Mouse (Mus musculus): Measurements from ENCODE around the gene Ssxb6.
"Not testable (repeated sequence)": the region's sequence is repeated elsewhere in the genome, so short reads cannot be mapped to it uniquely, and the experiment has no call there.

The Ssxb6 gene

GRCm38 (mm10) chrX:8548155-8548554 lies at the start of gene Ssxb6:
TSS of gene Ssxb6 (minus strand) at chrX:8548255.
- in situ Hi-C loops (cut with MboI; ENCODE audit: unreplicated experiment in 2 of 2) = not testable (repeated sequence)

GRCm38 (mm10) chrX:8591716-8592115 lies 43.7 kb upstream of the Ssxb6 start, which contains the start of gene Ssxb3:
TSS of gene Ssxb3 (minus strand) at chrX:8591816.
- in situ Hi-C loops (cut with MboI; ENCODE audit: unreplicated experiment in 2 of 2) = not testable (repeated sequence)

GRCm38 (mm10) chrX:8524854-8525253 lies 23.2 kb downstream of the Ssxb6 start, which contains the start of gene Gm14459:
TSS of gene Gm14459 (minus strand) at chrX:8524954.
- in situ Hi-C loops (cut with MboI; ENCODE audit: unreplicated experiment in 2 of 2) = no loop called here

All from v-Abl transformed pro-B cells (cell line).